Mouse (Mus musculus): ENCODE results near the gene Cpsf6. TPM values are rescaled to one million over a fixed set of nuclear protein-coding genes. Genes with fewer than 3 reads are reported as not detected.

The Cpsf6 gene
- polyA plus RNA-seq (2012; rRNA removed) = 115 and 119 TPM in 2 replicates

GRCm38 (mm10) chr10:117379908-117380307, at the start of gene Cpsf6:
Gene Cpsf6 (minus strand): TSS chr10:117380015.

Other genes starting within 250 kb of the Cpsf6 start
- 31.0 and 31.2 TPM in 2 replicates for gene Frs2, start 231.5 kb downstream of the Cpsf6 start, polyA plus RNA-seq (2012; rRNA removed)
- gene Yeats4, start 155.5 kb downstream of the Cpsf6 start, polyA plus RNA-seq (2012; rRNA removed) = 108 and 114 TPM in 2 replicates
- gene 9530003J23Rik, start 141.3 kb downstream of the Cpsf6 start, polyA plus RNA-seq (2012; rRNA removed) = not detected in 2 replicates
- 9.0 and 9.8 TPM in 2 replicates for gene Lyz2, start 97.7 kb downstream of the Cpsf6 start, polyA plus RNA-seq (2012; rRNA removed)
- gene Lyz1, start 87.1 kb downstream of the Cpsf6 start, polyA plus RNA-seq (2012; rRNA removed) = 0.10 and 0.13 TPM in 2 replicates
- gene Cpm, start 249.5 kb upstream of the Cpsf6 start, polyA plus RNA-seq (2012; rRNA removed) = 2.7 and 2.8 TPM in 2 replicates